Mouse (Mus musculus) gastrocnemius, adult 2 months (tissue): ENCODE measurements around the gene Hscb. TPM values are rescaled to one million over a fixed set of nuclear protein-coding genes. Genes with fewer than 3 reads are reported as not detected.
A peak's percentile ranks its signal among the peaks of the same experiment; 100 is the strongest.
"Not testable (repeated sequence)": the region's sequence is repeated elsewhere in the genome, so short reads cannot be mapped to it uniquely, and the experiment has no call there.

ENCODE experiments used
- DNase-seq: peaks from one replicate; pipeline ENCODE4 v3.0.0; 2022
- H3K27ac ChIP-seq: fragments of 200-600 bp; 2 replicates; pipeline ENCODE4 v1.8.1; 2022; ENCODE audit warnings: mild to moderate bottlenecking
- H3K4me3 ChIP-seq: fragments of 200-600 bp; 2 replicates; pipeline ENCODE4 v1.8.1; 2022; ENCODE audit warnings: mild to moderate bottlenecking, moderate library complexity
- CTCF ChIP-seq: fragments of 200-600 bp; IDR thresholded peaks from 2 replicates; pipeline ENCODE4 v1.8.1; 2022; ENCODE audit warnings: antibody characterized with exemption, mild to moderate bottlenecking, moderate library complexity
- intact Hi-C: fragments of 180-260 bp; cut with DNase I; formaldehyde crosslinking; loops from one replicate; pipeline ENCODE4 v1.15.1; 2025
- total RNA-seq, 2 experiments: library from RNA; stranded (reverse); gene quantifications; 2 replicates each; pipeline ENCODE4 v1.2.3; 2021

Hscb gene
- total RNA-seq, 2 experiments from 2014 or later: 14.1 to 19.4 TPM

- no peak for TF ChIP-seq CTCF
- intact Hi-C loops: no loop called here
- Histone ChIP-seq H3K27ac (peak overlapping the region; percentile 90), H3K4me3 (peak overlapping the region; percentile 67)
- DNase-seq: peak; percentile 73
Observed at GRCm38 (mm10) chr5:110859013-110859650, 19.6 kb upstream of the Hscb start.

GRCm38 (mm10) chr5:110857091-110857490 is 17.5 kb upstream of the Hscb start:
- intact Hi-C loops: no loop called here
- DNase-seq: no peak
- no peak overlapping the region; the same call in 1 of the 2 replicates for H3K4me3 ChIP-seq
- H3K27ac ChIP-seq: peak overlapping the region; percentile 90
- no peak for TF ChIP-seq CTCF

GRCm38 (mm10) chr5:110852990-110853389 is 13.4 kb upstream of the Hscb start:
- H3K4me3 ChIP-seq: no peak overlapping the region
- intact Hi-C loops: no loop called here
- DNase-seq: no peak
- no peak overlapping the region for H3K27ac ChIP-seq
- TF ChIP-seq CTCF: peak; percentile 38

- H3K27ac ChIP-seq: no peak overlapping the region
- TF ChIP-seq CTCF: no peak
- no peak overlapping the region for H3K4me3 ChIP-seq
- peak; percentile 19 for DNase-seq
- intact Hi-C loops: loop anchor here (5.0 kb wide), 1 partner anchor 416 kb away; no protein-coding TSS in a partner anchor
Observed at GRCm38 (mm10) chr5:110841046-110841862, 1.7 kb upstream of the Hscb start.

- H3K27ac ChIP-seq: peak overlapping the region; percentile 65
- H3K4me3 ChIP-seq: peak overlapping the region; percentile 90
- DNase-seq: peak; percentile 27
- peak; percentile 66 for TF ChIP-seq CTCF
- intact Hi-C loops: loop anchor here (5.0 kb wide), 1 partner anchor 417 kb away; no protein-coding TSS in a partner anchor
Observed at GRCm38 (mm10) chr5:110840465-110840864, 888 bp upstream of the Hscb start.

GRCm38 (mm10) chr5:110839038-110839677 is 419 bp downstream of the Hscb start:
- intact Hi-C loops: loop anchor here (2.0 to 5.0 kb wide), 3 partner anchors 26 to 83 kb away; partner anchors contain the start of gene Pus1
- Histone ChIP-seq H3K4me3 (peak overlapping the region; percentile 90), H3K27ac (peak overlapping the region; percentile 90)
- no peak for DNase-seq
- no peak for TF ChIP-seq CTCF

GRCm38 (mm10) chr5:110838016-110838415 is 1.6 kb downstream of the Hscb start:
- not testable (repeated sequence) for H3K27ac ChIP-seq, H3K4me3 ChIP-seq, DNase-seq
- intact Hi-C loops: loop anchor here (2.0 to 5.0 kb wide), 3 partner anchors 25 to 84 kb away; partner anchors contain the start of gene Pus1

- H3K4me3 ChIP-seq: no peak overlapping the region
- peak overlapping the region; percentile 17; the same call in 1 of the 2 replicates for H3K27ac ChIP-seq
- peak; percentile 66 for DNase-seq
- intact Hi-C loops: loop anchor here (5.0 kb wide), 1 partner anchor 86 kb away; no protein-coding TSS in a partner anchor
- TF ChIP-seq CTCF: peak; percentile 75
Observed at GRCm38 (mm10) chr5:110835959-110836358, 3.6 kb downstream of the Hscb start.

- DNase-seq: no peak
Observed at GRCm38 (mm10) chr5:110831036-110831720, 8.4 kb downstream of the Hscb start.

GRCm38 (mm10) chr5:110827576-110827975 is 12.0 kb downstream of the Hscb start:
- intact Hi-C loops: no loop called here
- no peak for DNase-seq
- H3K4me3 ChIP-seq: no peak overlapping the region
- TF ChIP-seq CTCF: no peak
- no peak overlapping the region for H3K27ac ChIP-seq

More at GRCm38 (mm10) chr5:110831036-110831720, 8.4 kb downstream of the Hscb start:
- TF ChIP-seq CTCF: no peak
- H3K4me3 ChIP-seq: no peak overlapping the region
- intact Hi-C loops: no loop called here
- H3K27ac ChIP-seq: no peak overlapping the region

GRCm38 (mm10) chr5:110826781-110827495 is 12.6 kb downstream of the Hscb start:
- no peak for TF ChIP-seq CTCF
- no peak overlapping the region for H3K27ac ChIP-seq
- DNase-seq: no peak
- H3K4me3 ChIP-seq: no peak overlapping the region
- intact Hi-C loops: no loop called here
